Mouse (Mus musculus) gastrocnemius, postnatal 25 days (tissue): ENCODE data around the gene Casp7. TPM values are rescaled to one million over a fixed set of nuclear protein-coding genes. Genes with fewer than 3 reads are reported as not detected.
"Not testable (repeated sequence)": the region's sequence is repeated elsewhere in the genome, so short reads cannot be mapped to it uniquely, and the experiment has no call there.

ENCODE experiments used
- DNase-seq: peaks from one replicate; pipeline ENCODE4 v3.0.0; 2022
- total RNA-seq, 2 experiments: library from RNA; stranded (reverse); gene quantifications; 1 replicate in 1 of 2; 2 replicates in 1 of 2; pipeline ENCODE4 v1.2.3; 2021

Gene Casp7
- total RNA-seq, 2 experiments from 2014 or later: 4.1 to 5.3 TPM

DNA sequence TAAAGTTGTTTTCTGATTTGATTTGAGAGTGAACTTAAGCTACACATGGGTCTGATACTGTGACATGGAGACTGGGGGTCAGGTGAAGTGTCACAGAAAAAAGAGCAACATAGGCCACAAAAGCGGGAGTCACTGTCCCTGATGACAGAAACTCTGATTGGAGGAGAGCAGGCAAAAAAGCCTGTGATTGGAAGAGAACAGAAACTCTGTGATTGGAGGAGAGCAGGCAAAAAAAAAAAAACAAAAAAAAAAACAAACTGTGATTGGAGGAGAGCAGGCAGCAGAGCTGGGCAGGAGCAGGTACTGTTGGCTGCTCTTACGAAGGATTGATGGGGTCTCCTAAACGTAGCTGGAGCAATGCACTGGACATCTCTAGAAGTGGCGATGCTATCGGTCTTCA lies 11.4 kb upstream of the Casp7 start:
- DNase-seq: no peak

DNA sequence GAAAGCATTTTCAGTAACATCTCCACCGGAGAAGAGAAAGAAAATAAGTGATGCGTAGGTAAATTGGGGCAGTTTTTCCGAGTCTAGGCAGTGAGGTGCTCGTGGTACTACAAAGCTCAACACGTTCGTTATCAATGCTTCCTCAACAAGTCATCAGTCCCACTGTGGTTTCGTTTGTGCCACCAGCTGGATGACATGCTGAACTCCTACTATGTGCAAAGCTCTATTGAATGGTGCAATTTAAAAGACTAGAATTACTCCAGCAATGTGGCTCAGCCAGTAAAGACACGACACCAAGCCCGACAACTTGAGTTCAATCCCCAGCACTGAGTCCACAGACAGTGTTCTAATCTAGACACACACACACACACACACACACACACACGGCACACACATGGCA lies 10.8 kb upstream of the Casp7 start:
- no peak for DNase-seq

DNA sequence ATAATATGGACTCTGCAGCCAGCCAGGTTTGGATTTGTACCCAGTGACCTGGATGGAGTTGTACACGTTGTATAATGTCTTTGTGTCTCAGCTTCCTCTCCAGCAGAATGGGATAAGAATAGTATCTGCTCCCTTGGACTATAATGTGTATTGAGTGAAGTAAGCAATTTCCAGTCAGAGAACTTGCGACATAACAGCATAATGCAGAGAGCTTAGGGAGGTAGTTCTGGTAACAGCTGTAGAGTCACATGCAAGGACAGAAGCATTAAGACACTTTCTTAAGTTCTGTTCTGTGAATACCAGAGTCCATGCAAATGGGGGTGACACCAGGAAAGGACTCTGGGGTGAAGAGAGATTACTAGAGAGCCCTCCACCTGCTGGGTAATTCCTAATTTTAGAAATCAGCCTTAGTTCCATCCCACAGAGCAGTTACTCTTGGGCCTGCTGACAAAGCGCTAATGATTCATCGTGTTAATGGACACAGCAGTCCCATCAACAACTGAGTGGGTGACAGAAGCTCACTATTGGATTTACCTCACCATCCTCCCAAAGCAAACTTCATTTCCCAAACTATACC lies 9.1 kb upstream of the Casp7 start:
- no peak for DNase-seq

DNA sequence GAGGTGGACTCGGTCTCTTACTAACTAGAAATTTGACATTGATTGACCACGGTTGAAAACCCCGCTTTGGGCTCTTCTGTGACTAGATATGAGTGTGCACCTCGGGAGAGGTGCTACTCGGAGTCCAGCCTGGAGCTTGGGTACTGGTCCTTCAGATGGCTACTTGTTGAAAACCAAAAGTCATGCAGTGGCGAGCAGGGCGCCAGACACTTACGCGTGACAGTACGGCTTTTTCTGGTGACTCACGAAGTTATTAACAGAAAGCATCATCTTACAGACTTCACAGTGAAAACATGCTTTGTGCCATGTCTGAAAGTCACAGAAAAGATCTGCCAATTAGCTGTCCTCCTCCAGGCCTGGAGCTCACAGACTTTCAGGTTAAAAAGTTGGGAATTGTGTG lies 7.8 kb upstream of the Casp7 start:
- DNase-seq: peak; percentile 38

DNA sequence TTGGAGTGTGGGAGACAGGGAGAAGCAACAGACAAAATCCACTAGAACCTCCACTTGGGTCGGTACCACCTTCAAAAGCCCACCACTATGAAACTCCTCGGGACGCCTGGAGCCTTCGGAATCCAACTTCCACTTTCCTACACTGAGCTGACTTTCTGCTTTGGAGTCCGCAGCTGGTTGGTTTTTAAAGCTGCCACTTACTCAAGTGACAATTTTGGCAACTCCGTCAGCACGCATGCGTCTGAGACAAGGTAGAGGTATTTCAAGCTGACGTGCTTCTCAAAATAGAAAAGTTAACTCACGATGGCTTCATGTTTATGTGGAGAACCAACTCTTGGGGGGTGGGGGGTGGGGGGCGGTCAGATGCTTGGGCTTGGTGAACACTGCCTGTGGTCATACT lies 7.0 kb upstream of the Casp7 start, which contains the start of gene Nrap:
Gene Nrap (minus strand): TSS at position 159 of the 400 bp plus-strand sequence.
- DNase-seq: peak; percentile 62

DNA sequence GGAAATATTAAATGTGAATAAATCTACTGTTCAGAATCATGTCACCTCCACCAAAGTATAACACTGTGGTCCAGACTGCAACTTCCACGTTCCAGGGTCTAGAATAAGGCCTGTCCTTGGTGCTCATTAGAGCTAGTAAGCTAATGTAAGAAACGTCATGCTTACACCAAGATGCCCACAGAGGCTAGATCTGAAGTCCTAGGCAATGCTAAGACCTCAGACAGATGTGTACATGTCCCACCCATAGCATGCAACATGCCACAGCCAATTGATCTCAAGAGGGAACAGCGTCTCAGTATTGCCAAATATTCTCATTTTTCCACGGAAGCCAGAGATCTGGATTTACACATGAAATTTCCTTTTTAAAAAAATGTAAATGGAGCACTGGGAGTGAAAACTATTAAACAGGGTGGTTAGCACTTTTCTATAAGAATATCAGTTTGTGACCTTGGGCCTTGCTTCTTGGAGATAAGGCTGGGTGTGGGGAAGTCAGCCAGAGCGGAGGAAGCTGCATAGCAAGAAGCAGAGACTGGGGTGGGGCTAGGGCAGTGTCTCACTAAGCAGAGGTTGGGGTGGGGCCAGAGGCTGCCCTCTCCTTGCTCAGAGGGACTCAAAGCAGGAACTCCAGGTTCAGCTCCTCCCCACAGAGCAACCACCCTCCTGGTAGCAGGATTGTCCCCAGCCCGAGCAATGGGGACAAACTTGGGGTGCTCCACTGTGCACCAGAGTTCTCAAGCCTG lies 5.5 kb upstream of the Casp7 start:
- DNase-seq: no peak

DNA sequence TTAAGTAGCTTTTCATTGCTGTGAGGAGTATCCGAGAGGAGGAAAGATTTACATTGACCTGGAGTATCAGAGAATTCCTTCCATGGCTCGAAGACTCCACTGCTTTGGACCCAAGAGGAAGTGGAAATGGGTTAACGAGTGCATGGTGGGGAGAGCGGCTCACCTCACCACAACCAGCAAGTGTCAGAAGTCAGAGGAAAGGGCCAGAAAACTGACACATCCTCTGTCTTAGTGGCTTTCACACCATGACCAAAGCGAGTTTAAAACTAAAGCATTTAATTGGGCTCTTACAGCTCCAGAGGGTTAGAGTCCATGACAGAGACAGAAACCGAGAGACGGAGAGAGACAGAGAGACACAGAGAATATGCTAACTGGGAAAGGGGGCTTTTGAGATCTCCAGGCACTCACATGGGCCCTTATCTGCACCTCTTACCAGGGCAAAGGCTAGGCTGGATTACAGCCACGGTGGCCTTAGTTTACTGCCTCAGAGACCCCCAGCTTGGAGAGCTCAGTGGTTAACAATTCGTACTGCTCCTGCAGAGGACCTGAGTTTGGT lies 3.5 kb upstream of the Casp7 start:
- no peak for DNase-seq

DNA sequence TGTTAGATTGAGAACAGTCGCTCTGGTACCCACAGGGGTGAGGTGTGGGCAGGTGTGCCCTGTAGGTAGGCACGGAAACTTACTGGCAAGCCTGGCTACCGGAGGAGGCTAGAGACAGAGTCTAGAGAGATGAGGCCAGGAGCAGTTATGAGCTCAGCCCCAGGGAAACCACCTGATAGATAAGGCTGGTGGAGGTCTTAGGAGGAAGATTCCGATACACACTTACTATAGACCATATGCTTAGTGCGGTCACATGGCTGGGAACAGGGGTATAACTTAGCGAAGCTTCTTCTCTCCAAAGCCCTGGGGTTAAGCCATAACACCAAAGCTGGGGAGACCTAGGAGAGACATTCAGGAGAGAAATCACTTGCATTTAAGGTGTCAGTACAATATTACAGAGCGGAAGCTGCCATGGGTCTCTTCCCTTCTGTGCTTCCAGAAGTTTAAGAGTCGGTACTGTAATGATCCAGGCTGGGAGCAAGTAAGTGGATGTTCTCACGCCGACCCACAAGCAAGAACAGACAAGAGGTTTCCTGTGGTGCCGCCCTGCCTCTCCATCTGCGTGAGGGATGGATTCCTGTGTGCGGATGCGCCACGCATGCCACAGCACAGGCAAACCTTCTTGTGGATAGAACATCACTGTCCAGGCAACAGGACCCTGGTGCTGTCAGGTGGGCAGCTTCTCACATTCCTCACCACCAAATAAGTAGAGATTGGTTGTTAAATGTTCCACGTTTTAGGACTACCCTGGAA lies 1.6 kb upstream of the Casp7 start:
- DNase-seq: no peak

DNA sequence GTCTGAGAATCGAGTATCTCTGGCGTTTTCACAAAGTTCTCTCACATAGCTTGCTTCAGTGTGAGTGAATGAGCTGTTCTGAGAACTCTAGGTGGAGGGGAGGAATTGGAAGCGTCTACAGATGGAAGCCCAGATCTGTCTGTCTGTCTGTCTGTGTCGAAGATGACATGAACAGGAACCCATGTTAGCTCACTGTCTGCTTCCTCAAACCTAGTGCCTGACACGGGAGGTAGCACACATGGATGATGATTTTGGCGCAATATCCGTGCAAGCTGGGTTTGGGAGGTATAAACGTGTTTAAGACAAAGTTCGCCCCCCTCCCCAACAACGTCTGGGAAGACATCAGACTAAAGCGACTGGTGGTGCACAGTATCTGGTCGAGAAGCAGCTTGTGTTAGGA lies 702 bp upstream of the Casp7 start:
- no peak for DNase-seq

DNA sequence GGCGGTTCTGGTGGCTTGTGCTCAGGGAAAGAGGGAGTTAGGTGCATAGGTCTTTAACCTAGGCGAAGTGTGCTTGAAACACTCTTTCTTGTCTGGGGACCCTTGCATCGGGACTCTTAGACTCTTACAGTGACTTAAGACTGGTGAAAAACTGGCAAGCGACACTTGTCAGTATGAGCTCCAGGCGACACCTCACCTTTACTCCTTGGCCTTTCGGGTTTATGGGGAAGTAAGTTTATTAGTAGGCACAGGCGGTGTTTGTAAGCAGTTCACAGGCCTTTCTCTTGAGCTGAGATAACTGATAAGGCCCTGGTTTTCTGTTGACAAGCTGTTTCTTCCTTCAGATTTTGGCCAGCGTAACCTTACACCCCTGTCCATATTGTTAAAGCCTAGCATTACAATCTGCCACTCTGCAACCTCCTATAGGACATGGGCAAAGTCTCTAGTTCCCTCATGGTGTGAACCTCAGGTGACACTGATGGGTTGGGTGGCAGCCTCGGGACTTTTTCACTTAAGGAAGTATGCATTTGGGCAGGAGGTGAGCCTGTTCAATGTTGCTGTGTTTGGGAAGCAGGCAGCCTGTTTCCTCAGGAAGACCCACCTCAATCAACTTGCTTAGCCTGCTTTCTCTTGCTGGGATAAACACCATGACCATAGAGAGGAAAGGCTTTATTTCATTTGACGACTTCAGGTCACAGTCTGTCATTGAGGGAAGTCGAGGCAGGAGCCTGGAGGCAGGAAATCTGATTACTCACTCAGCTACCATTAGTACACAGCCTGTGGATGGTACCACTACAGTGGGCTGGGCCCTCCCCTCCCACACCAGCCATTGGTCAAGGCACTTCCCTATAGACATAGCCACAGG lies 966 bp downstream of the Casp7 start:
- no peak for DNase-seq

DNA sequence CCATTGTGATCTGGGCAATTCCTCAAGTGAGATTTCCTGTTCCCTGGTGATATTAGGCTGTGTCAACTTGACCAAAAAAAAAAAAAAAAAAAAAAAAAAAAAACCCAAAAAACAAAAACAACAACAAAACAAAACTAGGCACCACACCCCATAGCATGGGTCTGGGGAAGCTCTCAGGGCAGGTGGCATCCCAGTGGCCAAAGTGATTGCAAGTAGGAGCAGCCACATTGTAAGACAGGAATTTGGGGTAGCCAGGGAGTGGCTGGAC lies 1.5 kb downstream of the Casp7 start:
- no peak for DNase-seq

DNA sequence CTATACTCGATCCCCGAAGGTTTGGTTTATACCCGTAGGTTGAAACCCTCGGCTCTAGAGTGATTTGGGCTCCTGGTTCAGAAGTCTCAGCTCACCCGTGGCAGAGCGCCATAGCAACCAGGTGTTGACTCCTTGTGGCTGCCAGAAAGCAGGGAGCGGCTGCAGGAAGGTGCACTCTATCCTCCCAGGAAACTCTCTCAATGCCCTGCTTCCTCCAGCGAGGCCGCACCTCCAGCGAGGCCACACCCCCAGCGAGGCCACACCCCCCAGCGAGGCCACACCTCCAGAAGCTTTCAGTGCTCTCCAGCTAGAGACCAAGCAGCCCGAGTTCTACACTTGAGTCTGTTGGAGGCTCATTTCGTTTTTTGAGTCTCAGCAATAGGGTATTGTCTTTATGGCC lies 3.3 kb downstream of the Casp7 start:
- peak; percentile 75 for DNase-seq

DNA sequence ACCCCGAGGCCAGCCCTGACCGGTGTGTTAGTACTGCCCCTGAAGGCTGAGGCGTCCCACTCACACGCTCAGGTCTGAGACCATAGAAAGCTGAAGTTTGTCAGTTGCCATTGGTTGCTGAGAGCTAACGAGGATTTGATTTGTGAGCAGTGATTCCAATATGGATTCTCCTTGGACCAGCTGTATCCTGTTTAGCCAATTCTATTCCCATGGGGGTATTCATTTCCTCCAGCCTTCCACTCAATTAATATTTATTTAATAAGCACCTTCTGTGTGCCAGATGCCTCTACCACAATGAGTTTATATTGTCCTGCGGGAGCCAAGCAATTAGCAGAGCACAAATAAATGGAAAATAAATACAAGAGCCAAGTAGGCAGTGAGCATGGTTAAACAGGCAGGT lies 4.9 kb downstream of the Casp7 start:
- no peak for DNase-seq

DNA sequence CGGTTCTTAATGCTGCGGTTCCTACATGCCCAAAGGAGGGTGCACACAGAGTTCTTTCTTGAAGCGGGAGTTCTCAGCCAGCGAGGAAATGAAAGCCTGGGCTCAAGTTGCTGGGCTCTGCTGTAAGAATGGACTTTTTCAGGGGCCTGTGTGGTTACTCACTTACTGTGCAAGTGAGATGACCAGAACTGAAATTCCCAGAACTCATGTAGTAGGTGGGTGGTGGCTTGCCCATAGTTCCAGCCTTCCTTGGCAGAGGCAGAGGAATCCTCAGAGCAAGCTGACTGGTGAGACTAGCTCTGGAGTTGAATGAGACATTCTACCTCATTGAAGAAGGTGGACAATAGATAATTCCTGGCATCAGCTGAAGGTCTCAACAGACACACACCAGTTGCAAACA lies 8.9 kb downstream of the Casp7 start:
- no peak for DNase-seq

DNA sequence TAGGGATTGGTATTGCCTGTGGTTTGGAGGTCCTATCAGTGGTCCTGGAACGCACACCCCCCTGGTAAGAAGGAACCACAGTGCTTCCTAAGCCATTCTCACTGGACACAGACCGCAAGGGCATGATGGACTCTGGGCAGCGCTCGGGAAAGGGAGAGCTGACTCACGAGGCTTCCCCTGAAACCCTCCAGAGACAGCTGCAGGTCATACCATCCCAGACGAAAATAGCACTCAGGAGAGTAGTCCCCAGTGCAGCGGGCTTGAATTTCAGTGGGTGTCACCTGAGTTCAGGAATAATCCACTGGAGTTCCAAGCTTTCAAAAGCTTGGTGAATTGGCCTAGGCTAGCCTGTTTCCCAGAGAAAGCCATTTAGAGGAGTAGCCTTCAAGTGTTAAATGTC lies 9.7 kb downstream of the Casp7 start:
- peak; percentile 63 for DNase-seq

DNA sequence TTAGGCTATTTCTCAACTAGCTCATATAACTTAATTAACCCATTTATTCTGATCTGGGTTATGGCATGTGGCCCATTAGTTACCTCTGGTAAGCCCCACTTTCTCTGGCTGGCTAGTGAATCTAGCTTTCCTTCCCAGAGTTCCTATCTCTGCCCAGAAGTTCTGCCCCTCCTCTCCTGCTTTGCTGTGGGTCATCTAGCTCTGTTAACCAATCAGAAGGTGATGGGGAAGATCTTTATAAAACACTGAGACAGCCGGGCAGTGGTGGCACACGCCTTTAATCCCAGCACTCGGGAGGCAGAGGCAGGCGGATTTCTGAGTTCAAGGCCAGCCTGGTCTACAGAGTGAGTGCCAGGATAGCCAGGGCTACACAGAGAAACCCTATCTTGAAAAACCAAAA lies 13.0 kb downstream of the Casp7 start:
- DNase-seq: not testable (repeated sequence)

DNA sequence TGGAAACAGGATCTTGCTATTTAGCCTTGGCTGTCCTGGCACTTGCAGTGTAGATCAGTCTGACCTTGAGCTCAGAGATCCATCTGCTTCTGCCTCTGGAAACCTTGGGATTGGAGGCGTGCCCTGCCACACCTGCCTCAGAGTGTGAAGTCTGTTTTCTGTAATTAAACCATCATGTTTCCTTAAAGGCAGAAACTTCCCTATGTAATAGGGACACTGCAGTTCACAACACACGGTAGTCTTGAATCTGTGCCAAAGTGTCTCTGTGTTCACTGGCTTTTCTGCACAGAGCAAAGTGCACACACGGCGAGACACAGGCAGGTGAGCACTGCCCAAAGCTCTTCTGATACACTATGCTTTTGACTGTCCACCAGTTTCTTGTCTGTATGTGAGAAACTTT lies 21.5 kb downstream of the Casp7 start:
- DNase-seq: no peak

DNA sequence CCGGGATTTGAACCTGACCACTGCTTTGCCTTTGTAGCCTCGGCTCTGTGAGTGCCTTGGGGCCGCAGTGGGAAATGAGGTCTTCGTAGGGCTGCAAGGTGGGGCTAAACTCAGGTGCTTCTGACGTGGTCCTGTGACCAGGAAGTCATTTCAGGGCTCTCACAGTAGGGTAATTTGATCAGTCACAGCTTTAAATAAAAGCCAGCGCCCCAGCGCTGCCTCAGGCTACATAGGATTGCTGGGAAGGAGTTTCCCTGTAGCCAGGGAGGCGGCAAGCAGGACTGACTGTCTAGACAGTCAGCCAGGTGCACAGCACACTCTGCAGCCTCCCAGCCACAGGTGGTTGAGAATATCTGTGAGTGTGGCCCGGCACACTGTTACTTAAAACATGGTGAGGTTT lies 22.5 kb downstream of the Casp7 start:
- no peak for DNase-seq

DNA sequence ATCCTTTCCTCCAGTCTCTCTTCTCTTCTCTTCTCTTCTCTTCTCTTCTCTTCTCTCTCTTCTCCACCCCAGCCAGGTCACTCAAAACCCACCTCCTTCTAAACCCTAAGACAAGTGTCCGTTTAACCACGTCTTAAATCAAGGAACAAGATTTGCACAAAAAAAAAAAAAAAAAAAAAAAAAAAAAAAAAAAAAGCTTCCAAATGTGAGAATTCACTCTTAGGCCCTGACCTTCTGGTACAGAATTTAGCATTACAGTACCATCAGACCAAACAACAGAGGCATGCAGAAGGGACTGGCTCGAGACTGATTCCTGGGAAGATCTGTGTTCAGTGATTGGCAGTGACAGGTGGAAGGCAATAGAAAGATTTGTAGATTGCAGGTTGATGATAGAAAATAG lies 23.4 kb downstream of the Casp7 start:
- no peak for DNase-seq

DNA sequence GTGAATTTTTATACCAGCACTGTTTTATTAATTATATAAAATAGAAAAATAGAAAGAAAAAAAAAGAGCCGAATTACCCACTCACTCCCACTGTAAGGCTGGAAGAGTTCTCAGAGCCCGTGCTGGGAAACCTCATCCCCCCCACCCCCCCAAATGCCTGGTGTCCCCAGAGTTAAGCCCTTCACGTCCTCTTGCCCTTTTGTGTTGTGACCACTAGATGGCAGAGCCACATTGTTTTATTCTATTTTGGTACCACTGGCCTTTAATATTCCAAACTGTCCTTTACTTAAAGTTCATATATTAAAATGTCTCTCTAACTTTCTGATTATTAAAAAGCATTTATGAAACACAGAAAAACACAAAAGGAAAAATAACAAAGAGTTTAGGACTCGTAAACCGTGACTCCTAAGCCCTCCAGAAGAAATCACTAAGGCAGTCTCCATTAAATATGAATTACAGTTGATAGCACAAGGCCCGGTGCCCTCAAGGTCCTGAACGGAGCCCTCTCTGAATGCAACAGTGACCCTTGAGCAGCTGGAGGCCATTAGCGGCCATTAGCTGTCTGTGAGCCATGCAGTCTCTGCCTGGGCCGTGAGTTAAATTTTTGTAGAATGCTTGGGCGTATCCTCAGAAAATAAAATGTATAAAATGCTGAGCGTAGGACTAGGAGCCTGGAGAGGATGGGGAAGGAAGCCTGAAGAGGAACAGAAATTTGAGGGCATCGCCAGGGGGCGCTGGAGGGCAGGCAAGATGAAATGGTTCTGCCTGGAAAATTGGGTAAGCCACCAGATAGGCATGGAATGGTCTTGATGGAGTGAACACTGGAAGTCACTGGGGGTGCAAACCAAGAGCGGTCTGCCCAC lies 25.8 kb downstream of the Casp7 start:
- DNase-seq: peak; percentile 72

DNA sequence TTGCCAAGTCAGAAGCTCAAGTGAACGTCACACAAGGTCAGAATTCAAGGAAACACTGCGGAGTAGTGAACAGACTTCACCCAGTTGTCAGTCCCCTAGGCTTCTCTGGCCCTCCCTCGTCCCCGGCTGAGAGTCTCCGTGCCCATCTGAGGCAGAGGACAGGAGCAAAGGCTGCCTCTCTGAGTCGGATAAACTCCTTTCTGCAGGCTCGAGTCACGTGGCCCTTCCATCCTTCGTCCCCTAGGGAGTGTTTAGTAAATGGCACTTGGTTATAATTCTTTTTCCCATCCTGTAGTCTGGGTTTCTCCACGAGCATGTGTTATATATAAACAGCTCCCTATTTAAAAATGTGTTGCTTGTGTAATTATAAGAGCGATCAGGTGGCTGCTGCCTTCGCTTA lies 26.4 kb downstream of the Casp7 start:
- no peak for DNase-seq
